Mouse (Mus musculus) midbrain, embryonic 14.5 days (tissue): ENCODE results near the gene Cnot10. TPM values are rescaled to one million over a fixed set of nuclear protein-coding genes. Genes with fewer than 3 reads are reported as not detected.

Source experiments
- ATAC-seq: fragments of 200-750 bp; cut with Nextera tagmentation; 2 replicates; pipeline ENCODE4 v1.8.0; 2017; ENCODE audit warnings: moderate number of reproducible peaks, moderate library complexity; ENCODE audit not compliant: low FRiP score, low TSS enrichment
- DNase-seq: peaks from one replicate; pipeline ENCODE4 v3.0.0-alpha.2; 2015
- H3K27ac ChIP-seq: fragments of 300-500 bp; sonication (generic); replicated peaks from 2 replicates; pipeline ENCODE4 v1.5.1; 2014; ENCODE audit warnings: mild to moderate bottlenecking, low read depth, low read length, moderate library complexity
- H3K27me3 ChIP-seq: fragments of 300-500 bp; sonication (generic); 2 replicates; pipeline ENCODE4 v1.6.1; 2014; ENCODE audit warnings: low read length, control low read depth, mixed read lengths; ENCODE audit not compliant: control insufficient read depth, insufficient read depth
- H3K36me3 ChIP-seq: fragments of 300-500 bp; sonication (generic); 2 replicates; pipeline ENCODE4 v1.6.1; 2014; ENCODE audit warnings: low read length, control low read depth; ENCODE audit not compliant: control insufficient read depth, insufficient read depth
- H3K4me1 ChIP-seq: fragments of 300-500 bp; sonication (generic); 2 replicates; pipeline ENCODE4 v1.6.1; 2014; ENCODE audit warnings: mild to moderate bottlenecking, antibody characterized with exemption, low read length, control low read depth; ENCODE audit not compliant: control insufficient read depth, insufficient read depth
- H3K4me2 ChIP-seq: fragments of 300-500 bp; sonication (generic); 2 replicates; pipeline ENCODE4 v1.6.1; 2014; ENCODE audit warnings: mild to moderate bottlenecking, low read length, moderate library complexity
- H3K4me3 ChIP-seq: fragments of 300-500 bp; sonication (generic); replicated peaks from 2 replicates; pipeline ENCODE4 v1.5.1; 2014; ENCODE audit warnings: low read depth, low read length
- H3K9ac ChIP-seq: fragments of 300-500 bp; sonication (generic); replicated peaks from 2 replicates; pipeline ENCODE4 v1.6.1; 2014; ENCODE audit warnings: mild to moderate bottlenecking, low read length, moderate library complexity
- H3K9me3 ChIP-seq: fragments of 300-500 bp; sonication (generic); 2 replicates; pipeline ENCODE4 v1.6.1; 2016; ENCODE audit warnings: low read length, control low read depth, mixed read lengths; ENCODE audit not compliant: control insufficient read depth
- WGBS: fragments of 180-500 bp; shearing (Covaris S2); extraction: QIAGEN DNeasy Blood & Tissue Kit; methylation state at CpG from one replicate; pipeline ENCODE4 v1.1.7; 2014; 5-methylcytosine and 5-hydroxymethylcytosine counted together
- polyA plus RNA-seq: library from polyadenylated mRNA; unstranded; fragments of >200 nt; fragmentation: Nextera tagmentation; extraction: Ambion mirVana; gene quantifications from 2 replicates; pipeline ENCODE4 v1.2.1, GENCODE M21; 2014

The Cnot10 gene
- polyA plus RNA-seq, 1 experiment from 2014 or later = 56.7 TPM

GRCm38 (mm10) chr9:114562031-114562918 lies 77.7 kb downstream of the Cnot10 start:
- Histone ChIP-seq H3K36me3 (no peaks in the 10 kb centered on the region), H3K4me1 (peaks cover 4% of the 10 kb centered on the region; the same call in 1 of the 2 replicates), H3K4me2 (peak overlapping the region; percentile 86), H3K27me3 (peaks cover 52% of the 10 kb centered on the region), H3K9me3 (no peaks in the 10 kb centered on the region), H3K27ac (no peak overlapping the region), H3K9ac (peak overlapping the region; percentile 61; the same call in 1 of the 2 replicates), H3K4me3 (peak overlapping the region; percentile 58)
- DNase-seq (peak; percentile 40), ATAC-seq (no peak)
- under 1% methylated on average over 97 of the region's 101 CpGs for WGBS

GRCm38 (mm10) chr9:114561671-114561971 lies 78.4 kb downstream of the Cnot10 start:
- Histone ChIP-seq H3K27ac (no peak overlapping the region), H3K27me3 (peaks cover 52% of the 10 kb centered on the region), H3K36me3 (no peaks in the 10 kb centered on the region), H3K4me3 (peak overlapping the region; percentile 58), H3K4me1 (peaks cover 4% of the 10 kb centered on the region; the same call in 1 of the 2 replicates), H3K9me3 (no peaks in the 10 kb centered on the region), H3K4me2 (peak overlapping the region; percentile 86), H3K9ac (no peak overlapping the region)
- WGBS = under 1% methylated on average over 12 of the region's 12 CpGs
- peak; percentile 25 for DNase-seq
- no peak for ATAC-seq

GRCm38 (mm10) chr9:114560771-114561670 lies 79.0 kb downstream of the Cnot10 start:
- peaks cover 52% of the 10 kb centered on the region for H3K27me3 ChIP-seq
- H3K4me3 ChIP-seq = peak overlapping the region; percentile 58
- ATAC-seq (no peak), DNase-seq (peak; percentile 30)
- H3K4me2 ChIP-seq = peak overlapping the region; percentile 86
- H3K4me1 ChIP-seq = peaks cover 4% of the 10 kb centered on the region; the same call in 1 of the 2 replicates
- H3K36me3 ChIP-seq = no peaks in the 10 kb centered on the region
- H3K27ac ChIP-seq = no peak overlapping the region
- no peaks in the 10 kb centered on the region for H3K9me3 ChIP-seq
- H3K9ac ChIP-seq = no peak overlapping the region
- WGBS = 1% methylated on average over 36 of the region's 36 CpGs

GRCm38 (mm10) chr9:114560141-114560540 lies 79.8 kb downstream of the Cnot10 start:
- Histone ChIP-seq H3K9ac (no peak overlapping the region), H3K4me3 (no peak overlapping the region), H3K9me3 (no peaks in the 10 kb centered on the region), H3K4me1 (peaks cover 4% of the 10 kb centered on the region; the same call in 1 of the 2 replicates), H3K4me2 (peak overlapping the region; percentile 6; the same call in 1 of the 2 replicates), H3K27ac (no peak overlapping the region), H3K27me3 (peaks cover 52% of the 10 kb centered on the region), H3K36me3 (no peaks in the 10 kb centered on the region)
- DNase-seq (no peak), ATAC-seq (no peak)
- 14% methylated on average over 7 of the region's 7 CpGs for WGBS

GRCm38 (mm10) chr9:114557086-114557485 lies 82.9 kb downstream of the Cnot10 start:
- Histone ChIP-seq H3K9ac (no peak overlapping the region), H3K9me3 (no peaks in the 10 kb centered on the region), H3K4me3 (no peak overlapping the region), H3K4me2 (no peak overlapping the region), H3K27me3 (peaks cover 37% of the 10 kb centered on the region), H3K4me1 (peaks cover 4% of the 10 kb centered on the region; the same call in 1 of the 2 replicates), H3K36me3 (no peaks in the 10 kb centered on the region), H3K27ac (no peak overlapping the region)
- no peak for DNase-seq
- 16% methylated on average over 7 of the region's 7 CpGs for WGBS
- ATAC-seq = no peak

- DNase-seq (no peak), ATAC-seq (no peak)
- Histone ChIP-seq H3K4me2 (no peak overlapping the region), H3K9me3 (no peaks in the 10 kb centered on the region), H3K27ac (no peak overlapping the region), H3K27me3 (peaks cover 30% of the 10 kb centered on the region), H3K4me1 (peaks cover 4% of the 10 kb centered on the region; the same call in 1 of the 2 replicates), H3K4me3 (no peak overlapping the region), H3K36me3 (no peaks in the 10 kb centered on the region), H3K9ac (no peak overlapping the region)
- 32% methylated on average over 10 of the region's 10 CpGs for WGBS
Observed at GRCm38 (mm10) chr9:114556276-114556855, 83.6 kb downstream of the Cnot10 start.

GRCm38 (mm10) chr9:114554355-114554979 lies 85.5 kb downstream of the Cnot10 start:
- peak; percentile 67 for DNase-seq
- Histone ChIP-seq H3K9ac (no peak overlapping the region), H3K4me2 (no peak overlapping the region), H3K27ac (no peak overlapping the region), H3K4me3 (no peak overlapping the region), H3K4me1 (no peaks in the 10 kb centered on the region), H3K27me3 (peaks cover 11% of the 10 kb centered on the region; the same call in 1 of the 2 replicates), H3K36me3 (no peaks in the 10 kb centered on the region), H3K9me3 (no peaks in the 10 kb centered on the region)
- ATAC-seq = no peak
- 51% methylated on average over 5 of the region's 5 CpGs for WGBS

- no peak overlapping the region for H3K4me3 ChIP-seq
- ATAC-seq (no peak), DNase-seq (no peak)
- H3K9me3 ChIP-seq = no peaks in the 10 kb centered on the region
- H3K27me3 ChIP-seq = 0 out of 2 replicates have a peak, but pooled peaks cover 6% of the 10 kb centered on the region
- no peak overlapping the region for H3K9ac ChIP-seq
- H3K4me1 ChIP-seq = no peaks in the 10 kb centered on the region
- no peak overlapping the region for H3K4me2 ChIP-seq
- no peak overlapping the region for H3K27ac ChIP-seq
- H3K36me3 ChIP-seq = no peaks in the 10 kb centered on the region
Observed at GRCm38 (mm10) chr9:114553828-114554227, 86.2 kb downstream of the Cnot10 start.
